Mouse (Mus musculus) lung, postnatal 10 days (tissue): ENCODE measurements around the gene Fer.

Source experiments
- DNase-seq: peaks from one replicate; pipeline ENCODE4 v3.0.0; 2021

Gene Fer

DNA sequence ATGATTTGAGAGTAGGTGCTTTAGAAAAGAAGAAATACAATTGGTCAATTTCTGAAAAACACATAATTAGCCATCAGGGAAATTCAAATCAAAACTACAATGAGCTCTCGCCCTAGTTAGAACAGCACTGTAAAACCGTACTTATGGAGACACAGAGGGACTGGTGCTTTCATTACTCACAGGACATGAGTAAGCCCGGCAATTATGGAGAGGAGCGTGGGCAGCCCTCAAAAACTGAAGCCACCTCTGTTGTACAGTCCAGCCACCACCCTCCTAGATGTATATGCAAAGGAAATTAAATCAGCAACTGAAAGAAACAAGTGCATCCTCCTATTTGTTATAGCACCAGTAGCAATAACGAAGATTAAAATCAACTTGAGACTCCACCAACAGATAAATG, 304.9 kb downstream of the Fer start:
- DNase-seq, result no peak

DNA sequence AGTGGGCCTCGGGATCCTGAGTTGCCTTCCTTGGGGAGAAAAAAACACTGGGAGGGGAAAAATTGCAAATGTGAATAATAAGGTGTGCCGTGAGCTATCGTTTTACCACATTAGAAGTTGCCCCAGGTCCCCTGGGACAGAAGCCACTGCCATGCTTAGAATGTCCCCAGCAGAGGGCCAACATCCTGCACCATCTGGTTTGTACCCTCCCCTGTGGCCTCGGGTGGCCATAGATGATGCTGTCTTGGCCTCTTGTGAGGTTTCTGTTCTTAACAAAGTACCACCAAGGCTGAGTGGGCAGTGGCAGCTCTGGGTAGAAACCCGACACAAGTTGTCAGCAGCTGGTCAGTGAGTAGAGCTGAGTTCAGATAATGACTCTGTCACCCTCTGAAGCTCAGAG, 307.2 kb downstream of the Fer start:
- DNase-seq, result no peak

DNA sequence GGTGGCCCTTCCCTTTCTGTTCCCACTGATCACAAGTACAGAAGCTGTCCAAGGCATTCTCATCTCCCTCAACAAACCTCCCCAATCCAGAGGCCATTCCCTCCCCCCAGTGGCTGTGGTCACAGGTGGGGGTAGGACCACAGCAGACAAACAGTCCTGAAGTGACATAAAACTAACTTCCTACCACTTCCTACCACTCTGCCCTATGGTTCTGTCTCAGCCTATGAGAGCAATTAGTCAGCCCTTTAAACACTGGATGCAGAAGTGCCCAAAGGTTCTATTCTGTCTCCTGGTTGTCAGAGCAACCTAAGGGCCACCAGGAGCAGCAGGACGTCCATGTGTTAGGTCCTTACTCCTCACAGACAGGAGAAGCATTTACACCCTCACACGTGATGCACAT, 309.6 kb downstream of the Fer start:
- DNase-seq, result no peak

DNA sequence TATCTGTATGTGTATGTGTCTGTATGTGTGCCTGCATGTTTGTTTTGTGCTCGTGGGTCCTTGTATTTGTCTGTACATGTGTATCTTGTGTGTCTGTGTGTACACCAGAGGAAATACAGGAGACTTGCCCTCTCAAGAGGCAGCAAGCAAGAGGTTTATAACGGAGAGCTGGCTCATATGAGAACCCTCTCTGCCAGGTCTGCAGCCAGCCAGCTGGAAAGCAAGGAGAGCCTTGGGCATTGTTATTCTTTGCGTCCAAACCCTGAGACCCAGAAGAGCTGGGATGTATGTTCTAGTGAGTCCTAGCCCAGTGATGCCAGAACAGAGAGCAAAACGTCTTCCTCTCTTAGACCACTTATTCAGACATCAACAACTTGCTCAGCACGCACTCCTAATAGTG, 317.7 kb downstream of the Fer start:
- no peak for DNase-seq

DNA sequence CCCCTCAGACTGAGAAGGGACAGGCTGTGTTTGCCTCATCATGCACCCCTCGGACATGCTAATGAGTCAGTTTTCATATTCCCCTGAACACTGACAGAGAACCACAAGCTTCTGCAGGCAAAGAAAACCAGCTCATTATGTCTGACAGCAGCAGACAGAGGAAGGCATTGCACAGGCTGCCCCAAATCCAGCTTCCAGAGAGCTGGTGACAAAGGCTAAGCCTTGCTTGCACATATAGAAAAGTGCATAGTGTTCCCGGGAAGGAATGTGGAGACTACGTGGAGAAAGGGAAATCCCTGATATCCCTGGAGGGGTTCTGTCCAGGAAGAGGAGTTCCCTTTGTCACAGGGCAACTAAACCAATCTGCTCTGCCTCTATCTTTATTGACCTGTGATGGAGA, 318.4 kb downstream of the Fer start:
- DNase-seq, result no peak

DNA sequence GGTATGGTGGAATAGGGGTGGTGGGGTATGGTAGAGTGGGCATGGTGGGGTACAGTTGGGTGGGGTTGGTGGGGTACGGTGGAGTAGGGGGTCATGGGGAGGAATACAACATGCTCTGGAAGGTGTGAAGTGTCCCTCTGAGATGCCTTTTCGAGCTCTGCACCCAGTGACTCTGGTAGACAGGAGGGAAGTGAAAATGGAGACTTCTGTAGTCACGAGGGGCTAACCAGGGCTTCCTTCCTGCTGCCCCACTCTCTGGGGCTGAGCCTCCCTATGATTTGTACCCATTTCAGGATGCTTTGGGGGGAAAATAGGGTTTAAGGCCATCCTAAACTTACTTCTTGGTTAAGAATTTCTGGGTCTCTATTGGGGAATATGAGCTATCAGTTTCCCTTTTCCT, 319.7 kb downstream of the Fer start:
- DNase-seq, result no peak

DNA sequence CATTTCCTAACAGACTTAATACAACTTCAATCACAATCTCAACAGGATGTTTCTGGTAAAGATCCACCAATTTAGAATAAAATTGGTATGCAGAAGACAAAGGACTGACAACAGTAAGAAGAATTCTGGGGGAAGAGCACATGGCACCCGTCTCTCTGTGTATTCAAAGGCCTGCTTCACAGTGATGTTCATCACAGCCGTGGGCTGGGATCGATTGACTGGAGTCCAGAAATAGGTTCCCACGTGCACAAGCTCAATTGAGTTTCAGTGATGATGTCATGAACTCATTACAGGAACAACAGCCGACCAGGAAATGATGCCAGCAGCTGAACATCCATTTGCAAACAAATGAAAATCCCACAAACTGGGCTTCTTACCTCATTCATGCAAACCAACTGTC, 320.3 kb downstream of the Fer start:
- no peak for DNase-seq
